Mouse (Mus musculus) G1E (cell line): ENCODE measurements around the gene Drosha.

Experiments
- CTCF ChIP-seq: IDR thresholded peaks from 2 replicates; pipeline ENCODE4 v1.5.1; 2012; ENCODE audit warnings: low read depth, low read length, inconsistent platforms, mixed read lengths
- GATA1 ChIP-seq: IDR thresholded peaks from 2 replicates; pipeline ENCODE4 v1.6.1; 2012; ENCODE audit warnings: borderline replicate concordance, low read length, inconsistent platforms, mixed read lengths
- TAL1 ChIP-seq: conservative IDR thresholded peaks from 2 replicates; pipeline ENCODE4 v1.6.1; 2012; ENCODE audit warnings: low read depth, low read length, inconsistent platforms, mixed read lengths

GRCm38 (mm10) chr15:12909171-12909570 is 84.6 kb downstream of the Drosha start:
- TF ChIP-seq CTCF (no peak), GATA1 (no peak), TAL1 (no peak)
